Mouse (Mus musculus): ENCODE results near the gene Gjc2. TPM values are rescaled to one million over a fixed set of nuclear protein-coding genes. Genes with fewer than 3 reads are reported as not detected.

Gene Gjc2
- polyA plus RNA-seq, 1 experiment from 2014 or later: 0.36 TPM

DNA sequence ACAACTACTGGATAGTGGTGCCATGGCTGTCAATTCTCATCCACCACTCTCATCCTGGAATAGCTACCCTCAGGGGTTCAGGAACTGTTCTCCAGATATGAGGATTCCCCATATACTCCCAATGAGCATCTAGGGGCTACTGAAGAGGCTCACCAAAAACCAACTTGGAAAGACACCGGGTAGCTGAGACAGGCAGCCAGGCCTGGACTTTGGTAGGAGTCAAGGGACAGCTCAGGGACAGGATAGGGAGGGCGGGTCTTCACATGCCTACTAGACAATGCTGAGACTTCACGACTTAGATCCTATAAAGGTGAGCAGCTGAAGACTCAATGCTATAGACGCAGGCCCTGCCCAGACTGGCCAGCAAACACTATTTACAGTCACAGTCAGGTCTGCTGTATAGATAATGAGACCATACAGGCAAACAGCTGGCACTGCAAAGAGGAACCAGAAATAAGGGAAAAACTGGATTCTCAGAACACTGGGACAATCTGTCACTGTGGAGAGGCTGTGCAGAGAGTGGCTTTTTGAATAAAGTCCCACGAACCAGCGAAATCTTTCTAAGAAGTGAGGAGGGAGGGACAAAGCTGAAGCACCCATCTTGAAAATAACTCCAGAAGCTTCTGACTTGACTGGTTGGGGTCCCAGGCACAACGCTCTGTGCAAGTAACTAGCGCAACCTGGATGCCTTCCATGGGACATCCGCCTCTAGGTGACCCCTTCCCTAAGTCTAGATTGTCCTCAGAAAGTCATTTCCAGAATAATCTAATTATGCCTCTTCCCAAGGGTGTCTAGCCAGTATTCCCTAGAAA lies 20.4 kb downstream of the Gjc2 start:
- ATAC-seq (ENCODE audit: insufficient number of reproducible peaks, insufficient read depth, low FRiP score, low read depth): no peak

DNA sequence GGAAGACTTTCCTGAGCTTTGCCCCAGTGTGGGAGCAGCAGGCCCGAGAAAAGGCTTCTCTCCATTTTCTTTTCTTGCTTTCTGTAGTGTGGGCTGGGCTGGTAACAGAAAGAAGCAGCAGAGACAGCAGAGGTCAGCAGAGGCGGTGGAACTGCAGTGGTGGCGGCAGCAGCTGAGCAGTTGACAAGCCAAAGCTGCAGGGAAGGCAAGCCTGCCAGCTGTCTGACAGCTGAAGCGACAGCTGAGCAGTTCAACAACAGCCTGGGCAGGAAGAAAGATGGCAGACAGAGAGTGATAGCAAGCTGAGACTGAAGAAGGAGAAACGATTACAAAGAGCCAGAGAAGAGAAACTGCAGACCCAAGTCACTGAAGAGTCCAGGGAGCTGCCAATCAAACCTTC lies 21.6 kb downstream of the Gjc2 start:
- H3K36me3 ChIP-seq (ENCODE audit: control insufficient read depth, insufficient read depth, low read length): peaks cover 8% of the 10 kb centered on the region; the same call in 1 of the 2 replicates
- H3K27me3 ChIP-seq (ENCODE audit: control insufficient read depth, insufficient read depth, low read length): no peaks in the 10 kb centered on the region
- no peaks in the 10 kb centered on the region for H3K9me3 ChIP-seq (ENCODE audit: control insufficient read depth, low read depth, low read length)
- H3K27ac ChIP-seq (ENCODE audit: low read length): no peak overlapping the region
- H3K4me3 ChIP-seq (ENCODE audit: low read depth, low read length): no peak overlapping the region
- no peak for ATAC-seq (ENCODE audit: insufficient number of reproducible peaks, insufficient read depth, low FRiP score, low read depth)
- WGBS: 71% methylated on average over 5 of the region's 5 CpGs
- no peak overlapping the region for H3K4me2 ChIP-seq (replicated peaks; ENCODE audit: low read depth, low read length)
- no peak overlapping the region for H3K9ac ChIP-seq (replicated peaks; ENCODE audit: low read depth, low read length)
- H3K4me1 ChIP-seq (ENCODE audit: control insufficient read depth, insufficient read depth, low read length): 0 out of 2 replicates have a peak, but pooled peaks cover 5% of the 10 kb centered on the region

More for the DNA sequence above, 20.4 kb downstream of the Gjc2 start:
- Histone ChIP-seq H3K27ac (ENCODE audit: low read length) (peak overlapping the region; percentile 1; the same call in 1 of the 2 replicates), H3K4me2 (replicated peaks; ENCODE audit: low read depth, low read length) (peak overlapping the region; percentile 56), H3K9me3 (ENCODE audit: control insufficient read depth, low read depth, low read length) (no peaks in the 10 kb centered on the region), H3K4me1 (ENCODE audit: control insufficient read depth, insufficient read depth, low read length) (0 out of 2 replicates have a peak, but pooled peaks cover 5% of the 10 kb centered on the region), H3K9ac (replicated peaks; ENCODE audit: low read depth, low read length) (peak overlapping the region; percentile 0; the same call in 1 of the 2 replicates), H3K4me3 (ENCODE audit: low read depth, low read length) (peak overlapping the region; percentile 62), H3K36me3 (ENCODE audit: control insufficient read depth, insufficient read depth, low read length) (peaks cover 8% of the 10 kb centered on the region; the same call in 1 of the 2 replicates), H3K27me3 (ENCODE audit: control insufficient read depth, insufficient read depth, low read length) (no peaks in the 10 kb centered on the region)
- 54% methylated on average over 9 of the region's 9 CpGs for WGBS

- Histone ChIP-seq H3K9me3 (ENCODE audit: control insufficient read depth, low read depth, low read length) (no peaks in the 10 kb centered on the region), H3K36me3 (ENCODE audit: control insufficient read depth, insufficient read depth, low read length) (peaks cover 8% of the 10 kb centered on the region; the same call in 1 of the 2 replicates), H3K4me3 (ENCODE audit: low read depth, low read length) (no peak overlapping the region), H3K27me3 (ENCODE audit: control insufficient read depth, insufficient read depth, low read length) (no peaks in the 10 kb centered on the region), H3K27ac (ENCODE audit: low read length) (no peak overlapping the region), H3K9ac (replicated peaks; ENCODE audit: low read depth, low read length) (no peak overlapping the region), H3K4me1 (ENCODE audit: control insufficient read depth, insufficient read depth, low read length) (0 out of 2 replicates have a peak, but pooled peaks cover 5% of the 10 kb centered on the region), H3K4me2 (replicated peaks; ENCODE audit: low read depth, low read length) (no peak overlapping the region)
- 86% methylated on average over 4 of the region's 4 CpGs for WGBS
- ATAC-seq (ENCODE audit: insufficient number of reproducible peaks, insufficient read depth, low FRiP score, low read depth): no peak
Observed at GRCm38 (mm10) chr11:59159558-59159957, 23.5 kb downstream of the Gjc2 start.

- no peak overlapping the region for H3K9ac ChIP-seq (replicated peaks; ENCODE audit: low read depth, low read length)
- 88% methylated on average over 13 of the region's 13 CpGs for WGBS
- H3K9me3 ChIP-seq (ENCODE audit: control insufficient read depth, low read depth, low read length): no peaks in the 10 kb centered on the region
- no peak overlapping the region for H3K27ac ChIP-seq (ENCODE audit: low read length)
- no peak overlapping the region for H3K4me3 ChIP-seq (ENCODE audit: low read depth, low read length)
- H3K36me3 ChIP-seq (ENCODE audit: control insufficient read depth, insufficient read depth, low read length): peaks cover 8% of the 10 kb centered on the region; the same call in 1 of the 2 replicates
- no peak overlapping the region for H3K4me2 ChIP-seq (replicated peaks; ENCODE audit: low read depth, low read length)
- H3K4me1 ChIP-seq (ENCODE audit: control insufficient read depth, insufficient read depth, low read length): 0 out of 2 replicates have a peak, but pooled peaks cover 3% of the 10 kb centered on the region
- no peak for ATAC-seq (ENCODE audit: insufficient number of reproducible peaks, insufficient read depth, low FRiP score, low read depth)
- H3K27me3 ChIP-seq (ENCODE audit: control insufficient read depth, insufficient read depth, low read length): no peaks in the 10 kb centered on the region
Observed at GRCm38 (mm10) chr11:59159099-59159498, 23.9 kb downstream of the Gjc2 start.

- no peaks in the 10 kb centered on the region for H3K9me3 ChIP-seq (ENCODE audit: control insufficient read depth, low read depth, low read length)
- H3K27ac ChIP-seq (ENCODE audit: low read length): no peak overlapping the region
- no peak overlapping the region for H3K9ac ChIP-seq (replicated peaks; ENCODE audit: low read depth, low read length)
- H3K4me3 ChIP-seq (ENCODE audit: low read depth, low read length): no peak overlapping the region
- no peak overlapping the region for H3K4me2 ChIP-seq (replicated peaks; ENCODE audit: low read depth, low read length)
- no peak for ATAC-seq (ENCODE audit: insufficient number of reproducible peaks, insufficient read depth, low FRiP score, low read depth)
- H3K36me3 ChIP-seq (ENCODE audit: control insufficient read depth, insufficient read depth, low read length): peaks cover 8% of the 10 kb centered on the region; the same call in 1 of the 2 replicates
- no peaks in the 10 kb centered on the region for H3K4me1 ChIP-seq (ENCODE audit: control insufficient read depth, insufficient read depth, low read length)
- 90% methylated on average over 5 of the region's 5 CpGs for WGBS
- no peaks in the 10 kb centered on the region for H3K27me3 ChIP-seq (ENCODE audit: control insufficient read depth, insufficient read depth, low read length)
Observed at GRCm38 (mm10) chr11:59155900-59156299, 27.1 kb downstream of the Gjc2 start.

- H3K27ac ChIP-seq (ENCODE audit: low read length): no peak overlapping the region
Observed at GRCm38 (mm10) chr11:59154220-59154619, 28.8 kb downstream of the Gjc2 start.

DNA sequence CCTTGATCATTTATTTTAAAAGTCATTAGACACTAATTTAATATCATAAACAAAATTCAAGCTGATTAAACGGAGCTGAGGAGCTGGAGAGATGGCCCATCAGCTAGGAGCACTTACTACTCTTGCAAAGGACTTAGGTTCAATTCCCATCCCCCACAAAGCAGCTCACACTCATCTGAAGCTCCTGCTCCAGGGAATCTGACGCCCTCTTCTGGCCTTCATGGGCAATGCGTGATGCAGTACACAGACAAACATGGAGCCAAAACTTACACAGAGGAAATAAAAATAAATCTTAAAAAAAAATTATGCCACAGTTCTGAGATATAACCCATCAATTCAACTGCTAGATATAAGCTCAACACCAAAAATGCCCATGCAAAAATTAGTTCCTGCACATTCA lies 31.3 kb downstream of the Gjc2 start:
- H3K36me3 ChIP-seq (ENCODE audit: control insufficient read depth, insufficient read depth, low read length): no peaks in the 10 kb centered on the region
- H3K4me2 ChIP-seq (replicated peaks; ENCODE audit: low read depth, low read length): no peak overlapping the region
- H3K9me3 ChIP-seq (ENCODE audit: control insufficient read depth, low read depth, low read length): no peaks in the 10 kb centered on the region
- H3K4me3 ChIP-seq (ENCODE audit: low read depth, low read length): no peak overlapping the region
- no peaks in the 10 kb centered on the region for H3K27me3 ChIP-seq (ENCODE audit: control insufficient read depth, insufficient read depth, low read length)
- WGBS: 30% methylated on average over 3 of the region's 3 CpGs
- H3K9ac ChIP-seq (replicated peaks; ENCODE audit: low read depth, low read length): no peak overlapping the region
- H3K4me1 ChIP-seq (ENCODE audit: control insufficient read depth, insufficient read depth, low read length): no peaks in the 10 kb centered on the region
- ATAC-seq (ENCODE audit: insufficient number of reproducible peaks, insufficient read depth, low FRiP score, low read depth): no peak
- no peak overlapping the region for H3K27ac ChIP-seq (ENCODE audit: low read length)

More at GRCm38 (mm10) chr11:59154220-59154619, 28.8 kb downstream of the Gjc2 start:
- Histone ChIP-seq H3K4me3 (ENCODE audit: low read depth, low read length) (no peak overlapping the region), H3K4me1 (ENCODE audit: control insufficient read depth, insufficient read depth, low read length) (no peaks in the 10 kb centered on the region), H3K27me3 (ENCODE audit: control insufficient read depth, insufficient read depth, low read length) (no peaks in the 10 kb centered on the region), H3K9ac (replicated peaks; ENCODE audit: low read depth, low read length) (no peak overlapping the region), H3K36me3 (ENCODE audit: control insufficient read depth, insufficient read depth, low read length) (peaks cover 8% of the 10 kb centered on the region; the same call in 1 of the 2 replicates), H3K4me2 (replicated peaks; ENCODE audit: low read depth, low read length) (no peak overlapping the region), H3K9me3 (ENCODE audit: control insufficient read depth, low read depth, low read length) (no peaks in the 10 kb centered on the region)
- 73% methylated on average over 7 of the region's 7 CpGs for WGBS
- ATAC-seq (ENCODE audit: insufficient number of reproducible peaks, insufficient read depth, low FRiP score, low read depth): no peak

DNA sequence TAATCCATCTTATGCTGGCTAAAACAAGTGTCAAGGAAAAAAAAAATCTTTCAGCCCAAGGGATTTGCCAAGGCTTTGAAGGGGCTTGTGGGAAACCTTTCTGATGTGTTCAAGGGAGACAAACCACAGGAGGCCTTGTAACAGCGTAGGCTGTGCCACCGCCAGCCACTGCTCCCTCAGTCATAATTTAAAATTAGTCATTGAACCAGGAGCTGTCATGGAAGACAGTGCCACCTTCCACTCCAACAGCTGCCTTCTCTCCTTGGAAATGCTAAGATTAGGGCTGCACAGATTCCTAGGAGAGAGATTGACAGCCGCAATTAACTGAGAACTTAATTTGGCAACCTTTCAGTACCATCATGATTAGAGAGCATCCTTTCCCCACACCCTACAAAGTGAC lies 33.7 kb downstream of the Gjc2 start:
- Histone ChIP-seq H3K36me3 (ENCODE audit: control insufficient read depth, insufficient read depth, low read length) (no peaks in the 10 kb centered on the region), H3K27ac (ENCODE audit: low read length) (no peak overlapping the region), H3K4me1 (ENCODE audit: control insufficient read depth, insufficient read depth, low read length) (no peaks in the 10 kb centered on the region), H3K9ac (replicated peaks; ENCODE audit: low read depth, low read length) (no peak overlapping the region), H3K4me2 (replicated peaks; ENCODE audit: low read depth, low read length) (no peak overlapping the region), H3K27me3 (ENCODE audit: control insufficient read depth, insufficient read depth, low read length) (no peaks in the 10 kb centered on the region), H3K9me3 (ENCODE audit: control insufficient read depth, low read depth, low read length) (no peaks in the 10 kb centered on the region), H3K4me3 (ENCODE audit: low read depth, low read length) (no peak overlapping the region)
- ATAC-seq (ENCODE audit: insufficient number of reproducible peaks, insufficient read depth, low FRiP score, low read depth): no peak
- WGBS: 32% methylated on average over 3 of the region's 3 CpGs
